Mouse (Mus musculus): Measurements from ENCODE around the gene Pan3.

Gene Pan3

DNA sequence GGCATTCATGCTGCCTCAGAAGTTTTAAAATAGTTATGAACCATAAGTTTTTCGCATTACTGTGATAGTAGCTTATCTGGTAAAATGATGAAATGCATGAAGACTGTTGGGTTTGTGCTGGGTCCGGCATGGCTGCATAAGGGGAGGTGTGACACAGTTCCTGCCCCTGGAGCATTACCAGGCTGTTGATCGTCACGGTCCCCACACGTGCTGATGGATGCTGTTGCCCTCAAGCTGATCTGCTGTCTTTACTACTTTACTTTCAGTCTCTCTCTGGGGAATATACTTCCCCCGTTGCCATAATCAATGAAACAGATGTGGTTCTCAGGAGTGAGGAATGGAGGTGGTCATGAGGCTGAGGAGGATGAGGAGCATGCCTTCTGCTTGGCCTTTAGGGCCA is 43.1 kb downstream of the Pan3 start:
- in situ Hi-C loops (cut with MboI; ENCODE audit: unreplicated experiment in 2 of 2), result loop anchor here in 1 of 2 experiments (5.0 kb wide), 1 partner anchor 41 kb away; the partner anchor contains the start of gene Pan3

DNA sequence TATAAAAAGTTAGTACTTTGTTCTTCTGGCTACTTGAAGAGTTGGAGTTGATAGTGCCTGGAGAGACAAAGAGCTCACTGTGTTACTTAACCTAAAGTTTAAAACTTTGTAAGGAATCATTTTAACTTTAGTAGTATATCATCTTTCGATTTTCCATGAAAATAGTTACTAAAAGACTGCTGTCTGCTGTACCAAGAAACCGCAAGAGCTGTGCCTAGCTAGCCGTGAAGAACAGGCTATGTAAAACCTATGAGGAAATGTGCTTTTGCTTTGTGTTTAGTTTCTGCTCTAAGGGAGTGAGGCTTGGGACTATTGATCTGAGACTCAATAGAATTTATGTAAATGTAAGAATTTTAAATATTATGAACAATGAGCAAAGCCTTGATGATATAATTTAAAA is 43.9 kb downstream of the Pan3 start:
- in situ Hi-C loops (cut with MboI; ENCODE audit: unreplicated experiment in 2 of 2), result loop anchor here in 1 of 2 experiments (5.0 kb wide), 1 partner anchor 42 kb away; the partner anchor contains the start of gene Pan3

DNA sequence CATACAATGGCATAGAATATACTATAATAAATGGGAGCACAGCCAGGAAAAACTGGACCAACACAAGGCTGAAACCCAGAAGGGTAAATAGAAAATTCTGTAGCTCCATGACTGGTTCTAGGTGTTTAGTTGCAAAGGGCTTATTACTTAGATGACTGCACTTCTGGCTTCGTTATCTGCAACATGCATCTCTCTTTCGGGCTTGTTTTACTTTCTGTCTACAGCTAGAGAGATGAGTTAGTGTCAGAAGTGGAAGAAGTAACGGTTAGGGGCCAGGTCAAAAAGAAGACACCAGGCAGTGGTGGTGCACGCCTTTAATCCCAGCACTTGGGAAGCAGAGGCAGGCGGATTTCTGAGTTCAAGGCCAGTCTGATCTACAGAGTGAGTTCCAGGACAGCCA is 46.1 kb downstream of the Pan3 start:
- in situ Hi-C loops (cut with MboI; ENCODE audit: unreplicated experiment in 2 of 2), result loop anchor here in 1 of 2 experiments (5.0 kb wide), 1 partner anchor 46 kb away; no protein-coding TSS in a partner anchor

DNA sequence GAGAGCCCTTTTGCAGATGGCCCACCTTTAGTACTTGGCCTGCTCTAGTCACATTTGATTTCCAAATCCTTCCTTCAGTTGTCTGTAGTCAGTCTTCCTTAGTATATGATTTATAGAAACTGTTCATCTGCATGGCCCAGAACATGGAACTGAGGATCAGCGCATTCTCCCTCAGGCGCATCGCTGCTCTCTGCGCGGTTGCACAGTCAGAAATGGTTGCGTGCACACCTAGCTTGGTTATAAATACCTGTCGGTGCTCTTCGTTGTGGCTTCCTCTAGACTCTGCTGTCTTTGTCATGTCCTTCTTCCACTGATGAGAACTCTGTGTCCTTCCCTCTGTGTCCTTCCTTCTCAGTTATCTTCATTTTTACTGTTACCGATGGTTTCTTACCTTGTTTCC is 47.1 kb downstream of the Pan3 start:
- in situ Hi-C loops (cut with MboI; ENCODE audit: unreplicated experiment in 2 of 2), result loop anchor here in 1 of 2 experiments (5.0 kb wide), 1 partner anchor 45 kb away; no protein-coding TSS in a partner anchor

DNA sequence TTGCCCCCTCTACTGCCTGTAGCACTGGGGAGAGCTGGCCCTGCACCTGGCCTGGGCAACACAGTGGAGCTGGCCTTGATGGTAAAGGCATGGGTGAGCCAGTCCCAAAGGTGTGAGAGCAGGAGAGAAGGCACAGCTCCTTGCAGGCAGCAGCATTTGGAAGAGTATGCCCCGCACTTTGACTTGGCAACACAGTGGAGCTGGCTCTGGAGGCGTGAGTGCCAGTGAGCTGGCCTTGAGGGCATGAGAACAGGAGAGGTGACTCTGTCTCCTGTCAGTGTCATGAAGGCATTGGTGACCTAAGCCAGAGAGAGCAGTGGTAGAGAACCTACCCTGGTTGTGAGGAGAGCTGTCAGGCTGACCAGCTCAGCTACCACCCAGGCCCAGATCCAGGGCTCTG is 49.4 kb downstream of the Pan3 start:
- in situ Hi-C loops (cut with MboI; ENCODE audit: unreplicated experiment in 2 of 2), result loop anchor here in 1 of 2 experiments (5.0 kb wide), 1 partner anchor 43 kb away; no protein-coding TSS in a partner anchor

DNA sequence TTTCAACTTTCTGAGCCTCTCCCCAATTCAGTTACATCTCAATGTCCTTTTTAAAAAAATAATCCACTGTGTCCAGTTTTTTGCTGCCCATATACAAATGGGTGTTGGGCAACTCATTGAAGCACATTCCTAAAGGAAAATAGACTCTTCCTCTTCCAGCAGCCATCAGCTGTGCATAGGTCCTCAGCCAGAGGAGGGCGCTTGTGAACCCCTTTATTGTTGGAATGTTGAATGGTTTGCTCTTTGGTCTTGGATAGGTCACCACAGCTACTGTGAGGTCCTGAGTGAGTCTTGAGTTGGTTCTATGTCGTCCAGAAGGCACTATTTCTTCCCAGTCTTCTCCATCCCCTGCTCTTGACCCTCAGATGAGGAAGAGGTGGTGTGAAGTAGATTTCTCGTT is 54.2 kb downstream of the Pan3 start:
- in situ Hi-C loops (cut with MboI; ENCODE audit: unreplicated experiment in 2 of 2), result no loop called here

DNA sequence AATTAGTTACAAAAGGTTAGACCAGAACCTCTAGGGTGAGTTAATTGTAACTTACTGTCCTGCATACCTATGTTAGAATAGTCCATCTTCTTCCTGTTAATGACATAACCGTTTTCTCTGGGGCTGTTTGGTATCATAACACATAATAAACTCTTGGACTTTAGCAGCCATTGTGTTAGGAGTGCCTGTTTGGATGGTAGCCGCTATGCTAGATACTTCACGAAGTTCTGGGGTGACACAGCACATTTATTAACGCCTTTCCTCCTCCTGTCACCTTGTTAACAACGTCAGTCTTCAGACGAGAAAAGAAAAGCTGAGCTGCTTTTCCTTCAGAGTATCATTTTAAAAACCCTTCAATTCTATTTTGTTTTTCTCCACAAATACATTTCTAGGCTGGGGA is 59.3 kb downstream of the Pan3 start:
- in situ Hi-C loops (cut with MboI; ENCODE audit: unreplicated experiment in 2 of 2), result no loop called here

DNA sequence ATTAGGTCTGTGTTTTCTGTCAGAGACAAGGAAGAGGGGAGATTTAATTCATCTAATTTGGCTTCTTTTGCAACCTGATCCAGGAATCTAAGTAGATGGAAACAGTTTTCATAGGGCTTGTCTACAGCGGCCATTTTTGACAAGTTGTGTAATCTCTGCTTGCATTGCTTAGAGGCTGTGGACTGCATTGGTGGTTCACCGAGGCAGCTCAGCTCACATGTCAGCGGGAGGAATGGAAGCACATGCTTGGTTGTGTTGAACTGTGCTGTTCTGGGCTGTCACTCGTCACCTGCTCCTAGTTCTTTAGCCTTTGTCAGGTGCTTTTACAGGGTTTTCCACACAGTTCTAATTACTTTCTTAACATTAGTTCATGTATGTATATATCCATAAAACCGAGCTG is 60.9 kb downstream of the Pan3 start:
- in situ Hi-C loops (cut with MboI; ENCODE audit: unreplicated experiment in 2 of 2), result no loop called here

DNA sequence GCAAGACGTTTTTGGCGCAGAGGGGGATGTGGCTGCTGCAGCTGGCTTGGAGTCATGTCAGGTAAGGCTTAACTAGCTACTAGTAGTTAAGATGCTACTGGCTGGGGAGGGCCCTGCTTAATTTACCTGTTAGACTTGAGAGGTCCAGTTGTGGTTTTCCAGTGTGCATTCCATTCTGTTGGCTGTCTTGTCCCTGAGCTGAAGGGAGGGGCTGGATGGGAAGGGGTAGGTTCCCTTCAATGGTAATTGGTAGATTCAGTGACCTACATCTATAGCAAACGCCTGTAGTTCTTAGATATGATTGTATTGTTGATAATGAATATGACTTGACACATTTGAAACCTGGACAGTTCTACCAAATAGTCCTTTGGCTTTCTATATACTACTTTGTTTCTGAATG is 62.5 kb downstream of the Pan3 start:
- in situ Hi-C loops (cut with MboI; ENCODE audit: unreplicated experiment in 2 of 2), result no loop called here

DNA sequence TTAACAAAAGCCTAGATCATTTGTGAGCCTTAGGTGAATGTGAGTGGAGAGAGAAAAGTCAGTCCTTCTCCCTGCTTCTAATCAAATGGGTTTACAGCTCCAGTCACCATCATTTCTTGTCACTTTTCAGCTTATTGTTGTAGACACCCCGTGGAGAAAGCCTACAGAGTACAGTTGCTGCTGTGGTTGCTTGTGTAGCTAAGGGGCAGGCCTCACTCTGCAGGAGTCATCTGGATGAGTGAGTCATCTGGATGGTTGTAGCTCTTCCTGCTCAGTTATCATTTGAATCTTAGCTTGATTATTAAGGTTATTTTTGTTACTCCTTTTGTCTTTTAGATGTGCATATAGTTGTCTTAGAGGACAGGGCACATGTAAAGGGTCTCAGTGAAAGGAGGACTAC is 63.2 kb downstream of the Pan3 start:
- in situ Hi-C loops (cut with MboI; ENCODE audit: unreplicated experiment in 2 of 2), result no loop called here

DNA sequence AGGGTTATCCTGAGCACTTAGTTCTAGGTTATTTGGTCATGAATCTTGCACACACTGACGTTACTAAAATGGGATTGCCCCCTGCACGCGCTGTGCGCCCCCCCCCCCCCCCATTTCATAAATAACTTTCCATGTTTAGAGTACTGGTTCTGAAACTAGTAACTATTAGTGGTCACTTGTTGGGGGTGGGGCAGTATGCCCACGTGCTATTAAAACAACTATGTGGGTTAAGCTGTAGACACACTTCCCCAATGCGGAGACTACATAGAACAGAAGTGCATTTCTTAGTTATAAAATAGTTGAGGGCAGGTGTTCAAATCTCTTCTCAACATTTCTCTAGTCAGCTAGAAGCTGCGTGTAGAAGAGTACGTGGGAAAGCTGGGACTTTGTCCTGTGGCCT is 63.7 kb downstream of the Pan3 start:
- in situ Hi-C loops (cut with MboI; ENCODE audit: unreplicated experiment in 2 of 2), result no loop called here

DNA sequence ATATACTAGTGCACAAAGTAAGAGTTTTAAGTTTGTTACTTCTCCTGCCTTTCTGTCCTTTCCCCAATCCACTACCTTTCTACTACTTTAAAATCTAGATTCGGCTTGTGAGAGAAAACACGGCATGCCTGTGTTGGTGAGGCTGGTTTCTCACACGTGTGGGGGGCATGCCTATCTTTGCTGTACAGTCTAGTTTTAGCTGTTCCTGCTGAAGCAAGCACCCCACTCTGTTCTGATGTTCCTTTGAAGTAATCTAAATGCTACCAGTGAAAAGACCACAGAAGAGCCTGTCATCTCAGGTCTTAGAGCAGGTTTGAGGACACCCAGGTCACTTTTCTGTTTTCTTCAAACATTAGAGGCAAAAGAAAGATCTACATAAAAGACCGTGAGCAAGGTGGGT is 64.4 kb downstream of the Pan3 start:
- in situ Hi-C loops (cut with MboI; ENCODE audit: unreplicated experiment in 2 of 2), result no loop called here

DNA sequence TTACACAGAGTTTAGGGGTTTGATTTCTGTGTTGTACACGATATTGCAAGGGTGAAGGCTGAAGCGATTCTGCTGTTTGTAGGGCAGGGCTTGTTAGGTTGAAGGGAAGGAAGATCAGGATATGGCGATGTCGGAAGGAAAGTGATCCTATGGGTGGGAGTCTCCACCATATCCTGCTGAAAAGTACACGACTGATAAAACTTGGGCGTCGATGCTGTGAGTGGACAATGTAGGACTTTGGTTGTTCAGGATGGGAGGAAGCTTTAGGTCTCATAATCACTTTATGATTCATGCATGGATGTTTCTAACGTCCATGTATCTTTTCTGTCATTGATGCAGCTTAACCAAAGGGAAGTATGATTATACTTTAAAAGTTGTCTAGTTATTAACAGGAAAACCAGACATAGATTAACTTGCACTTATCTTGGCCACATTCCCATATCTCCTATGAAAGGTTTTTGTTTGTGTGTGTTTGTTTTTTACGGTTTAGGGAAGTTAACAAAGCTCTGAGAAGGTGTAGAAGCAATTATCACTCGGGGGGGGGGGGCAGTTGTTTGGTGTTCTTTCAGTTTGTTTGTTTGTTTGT is 64.9 kb downstream of the Pan3 start:
- in situ Hi-C loops (cut with MboI; ENCODE audit: unreplicated experiment in 2 of 2), result no loop called here

DNA sequence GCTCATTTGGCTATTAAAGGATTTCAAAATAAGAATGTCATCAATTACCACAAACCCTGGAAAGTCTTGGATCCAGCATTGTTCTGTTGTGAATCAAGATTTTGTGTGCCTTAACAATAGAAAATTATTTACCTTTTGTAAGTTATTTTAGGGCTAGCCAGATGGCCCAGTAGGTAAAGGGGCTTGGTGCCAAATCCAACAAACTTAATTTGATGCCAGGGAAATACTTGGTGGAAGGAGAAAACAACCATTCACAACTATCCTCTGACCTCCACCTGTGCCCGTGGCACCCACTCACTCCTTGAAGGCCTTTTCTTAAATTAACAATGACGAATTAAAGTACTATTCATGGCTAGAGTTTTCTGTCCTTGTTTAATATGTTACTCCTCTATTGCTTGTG is 66.0 kb downstream of the Pan3 start:
- in situ Hi-C loops (cut with MboI; ENCODE audit: unreplicated experiment in 2 of 2), result no loop called here

DNA sequence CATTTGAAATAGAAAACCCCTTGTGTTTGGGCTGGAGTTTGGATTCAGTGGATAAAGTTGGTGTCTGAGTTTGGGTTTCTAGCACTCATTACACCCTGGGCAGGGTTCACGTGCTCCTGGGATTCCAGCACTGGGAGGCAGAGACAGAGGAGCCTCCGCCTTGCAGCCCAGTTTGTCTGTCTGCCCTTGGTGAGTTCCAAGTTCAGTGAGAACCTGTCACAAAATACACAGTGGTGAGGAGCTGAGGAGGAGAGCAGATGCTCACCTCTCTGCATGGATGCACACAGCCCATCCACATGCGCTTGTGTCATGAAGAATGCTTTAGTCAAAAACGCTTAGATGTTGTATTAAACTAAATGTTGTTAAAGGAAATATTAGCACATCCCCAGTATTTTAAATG is 67.0 kb downstream of the Pan3 start:
- in situ Hi-C loops (cut with MboI; ENCODE audit: unreplicated experiment in 2 of 2), result no loop called here

DNA sequence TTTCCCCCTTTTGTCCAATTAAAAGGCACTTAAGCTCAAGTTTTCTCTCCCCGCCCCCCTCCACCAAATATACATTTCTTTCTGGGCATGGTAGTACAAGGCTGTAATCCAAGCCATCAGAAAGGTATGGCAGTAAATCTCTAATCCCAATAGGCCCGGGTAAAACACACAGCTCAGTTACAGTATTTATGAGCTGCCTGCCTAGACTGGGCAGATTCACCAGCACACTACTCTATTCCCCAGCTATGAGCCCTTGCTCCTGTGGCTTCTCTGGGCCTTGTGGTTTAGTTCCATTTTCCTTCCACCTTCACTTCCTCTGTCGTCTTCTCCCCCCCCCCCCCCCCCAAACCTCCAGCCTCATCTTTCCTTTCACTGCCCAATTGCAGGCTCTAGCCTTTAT is 67.8 kb downstream of the Pan3 start:
- in situ Hi-C loops (cut with MboI; ENCODE audit: unreplicated experiment in 2 of 2), result no loop called here

DNA sequence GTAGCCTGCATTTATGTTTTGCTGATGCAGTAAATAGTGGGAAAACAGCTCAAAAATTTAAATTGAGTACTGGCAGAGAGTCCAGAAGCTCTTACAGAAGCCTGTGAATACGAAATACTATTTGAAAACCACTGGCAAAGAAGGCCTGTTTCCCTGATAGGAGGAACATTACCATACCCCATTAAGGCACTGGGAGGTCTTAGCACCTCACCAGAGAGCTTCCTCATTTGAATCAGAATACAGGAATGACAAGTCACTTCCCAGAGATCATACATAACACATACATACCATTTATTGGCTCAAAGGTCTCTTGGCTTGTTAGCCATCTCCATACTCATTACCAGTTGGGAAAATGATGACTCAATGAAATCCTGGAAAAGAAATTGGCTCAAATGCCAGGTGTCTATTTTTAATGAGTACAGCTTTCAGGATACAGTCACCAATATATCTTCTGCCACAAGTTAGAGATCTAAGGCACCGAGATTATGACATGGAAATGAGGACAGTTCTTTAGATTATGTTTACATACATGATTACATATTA is 71.6 kb downstream of the Pan3 start:
- in situ Hi-C loops (cut with MboI; ENCODE audit: unreplicated experiment in 2 of 2), result no loop called here

DNA sequence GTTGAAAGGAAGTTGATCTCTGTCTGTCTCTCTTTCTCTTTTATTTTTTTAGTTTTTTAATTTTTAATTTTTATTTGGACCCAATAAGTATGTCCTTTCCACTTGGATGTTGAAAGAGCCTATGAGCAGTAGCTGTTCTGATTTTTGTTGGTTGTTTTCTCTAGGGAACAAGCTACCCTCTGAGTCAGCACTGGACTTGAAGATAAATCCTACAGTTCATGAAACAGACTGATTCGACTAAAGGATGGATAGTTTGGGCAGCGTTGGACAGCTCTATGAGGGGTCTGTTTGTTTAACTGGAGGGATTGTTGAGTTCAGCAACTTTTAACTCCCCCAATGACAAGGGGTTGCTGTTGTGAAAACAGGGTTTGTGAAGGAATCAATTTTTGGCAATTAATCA is 73.0 kb downstream of the Pan3 start:
- in situ Hi-C loops (cut with MboI; ENCODE audit: unreplicated experiment in 2 of 2), result no loop called here

DNA sequence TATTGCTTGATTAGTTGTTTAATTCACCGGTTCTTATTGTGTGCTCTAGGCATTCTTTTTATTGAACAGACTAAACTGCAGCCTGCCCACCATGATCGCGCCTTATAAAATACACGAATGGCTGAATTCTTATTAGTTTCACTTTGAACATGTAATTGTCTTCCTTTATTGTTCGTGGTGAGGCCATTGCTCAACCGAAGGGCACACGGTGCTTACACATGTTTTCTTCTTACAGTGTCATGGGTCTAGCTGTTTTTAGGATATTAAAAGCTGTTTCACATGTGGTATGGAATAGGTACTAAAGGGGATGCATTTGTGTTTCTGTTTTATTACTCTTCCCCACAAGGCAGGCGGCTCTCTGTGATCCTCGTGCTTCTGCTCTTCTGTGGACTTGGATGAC is 81.4 kb downstream of the Pan3 start:
- in situ Hi-C loops (cut with MboI; ENCODE audit: unreplicated experiment in 2 of 2), result no loop called here

DNA sequence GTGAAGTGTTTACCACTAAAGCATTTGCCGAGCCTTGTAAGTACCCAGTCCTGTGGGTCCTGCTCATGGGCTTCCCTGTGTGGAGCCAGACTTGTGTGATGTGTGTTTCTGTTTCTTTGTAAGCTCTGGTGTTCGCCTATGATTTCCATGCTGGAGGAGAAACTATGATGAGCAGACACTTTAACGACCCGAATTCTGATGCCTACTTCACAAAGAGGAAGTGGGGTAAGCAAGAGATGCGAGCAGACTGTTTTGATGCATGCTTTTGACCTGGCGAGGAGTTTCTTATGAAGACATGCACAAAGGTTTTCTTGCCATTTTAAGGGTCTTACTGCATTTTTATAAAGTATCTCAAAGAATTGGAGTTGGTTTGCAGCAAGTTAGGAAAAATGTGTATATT is 97.0 kb downstream of the Pan3 start:
- in situ Hi-C loops (cut with MboI; ENCODE audit: unreplicated experiment in 2 of 2), result loop anchor here (10.0 to 25.0 kb wide), 4 partner anchors 102 to 832 kb away; no protein-coding TSS in a partner anchor

DNA sequence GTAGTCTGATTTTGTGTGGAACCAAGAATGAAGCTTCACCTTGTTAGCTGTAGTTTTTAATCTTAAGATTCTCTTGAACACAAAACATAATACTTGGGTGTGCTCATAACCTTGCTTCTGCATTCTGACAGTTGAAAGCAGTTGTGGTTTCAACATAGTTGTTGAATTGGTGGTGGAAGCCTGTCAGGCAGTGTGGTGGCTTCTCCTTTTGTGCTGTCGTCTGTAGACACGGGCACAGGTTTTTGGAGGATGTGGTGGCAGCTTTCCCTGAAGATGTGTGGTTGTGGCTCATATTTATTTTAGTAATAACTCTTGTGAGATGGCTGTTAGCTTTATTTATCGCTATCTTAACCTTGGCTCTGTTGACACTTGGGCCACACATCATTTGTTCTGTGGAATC is 97.8 kb downstream of the Pan3 start:
- in situ Hi-C loops (cut with MboI; ENCODE audit: unreplicated experiment in 2 of 2), result loop anchor here (10.0 to 25.0 kb wide), 4 partner anchors 103 to 833 kb away; no protein-coding TSS in a partner anchor

DNA sequence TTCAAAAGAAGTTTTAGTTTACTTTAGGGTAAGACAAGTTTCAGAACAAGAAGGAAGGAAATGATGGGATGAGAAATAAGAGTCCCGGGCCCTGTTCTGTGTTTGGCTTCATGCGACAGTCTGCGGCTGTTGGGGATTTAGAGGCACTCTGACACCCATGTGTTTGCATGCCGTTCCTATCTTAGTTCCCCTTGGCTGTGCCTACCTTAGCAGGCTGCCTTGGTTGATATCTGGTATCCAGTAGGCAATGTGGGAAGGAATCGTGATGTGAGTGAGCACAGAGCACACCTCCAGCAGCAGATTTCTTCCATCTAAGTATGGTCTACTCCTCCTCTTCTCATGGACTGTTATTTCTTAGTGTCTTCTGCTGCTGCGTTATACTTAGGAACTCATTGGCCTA is 102.1 kb downstream of the Pan3 start:
- in situ Hi-C loops (cut with MboI; ENCODE audit: unreplicated experiment in 2 of 2), result loop anchor here in 1 of 2 experiments (5.0 to 25.0 kb wide), 2 partner anchors 200 to 620 kb away; no protein-coding TSS in a partner anchor

Measured in v-Abl transformed pro-B cells (cell line).